Mouse (Mus musculus) T-helper 17 cell (primary cell): Measurements from ENCODE around the gene Cmc1.
"Not testable (repeated sequence)": the region's sequence is repeated elsewhere in the genome, so short reads cannot be mapped to it uniquely, and the experiment has no call there.

Experiments used
- in situ Hi-C, 2 experiments: fragments of 300-600 bp; cut with MboI, MseI; formaldehyde crosslinking; loops; 1 replicate in 1 of 2; 2 replicates in 1 of 2; pipeline ENCODE4 v1.15.1; 2025; ENCODE audit warnings: high pct_unique_total_duplicates in 2 of 2

Gene Cmc1

GRCm38 (mm10) chr9:118150429-118151220 is 648 bp upstream of the Cmc1 start:
- in situ Hi-C loops: no loop called here

DNA sequence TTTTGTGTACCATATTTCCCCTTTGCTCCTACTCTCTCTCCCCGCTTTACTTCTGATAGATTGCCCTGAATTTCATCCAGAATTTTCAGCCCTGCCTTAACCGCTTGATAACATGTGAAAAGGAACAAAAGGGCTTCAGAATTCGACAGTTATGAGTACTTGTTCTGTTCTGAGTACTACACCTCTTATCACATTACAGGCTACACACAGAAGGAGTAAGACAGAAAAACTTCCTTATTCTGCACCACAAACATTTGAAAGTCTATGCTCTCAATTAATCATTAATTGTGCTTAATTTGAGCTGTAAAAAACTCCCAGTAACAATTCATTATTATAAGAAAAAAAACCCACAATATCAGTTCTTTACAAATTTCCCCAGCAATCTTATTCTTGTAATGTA is 9.6 kb downstream of the Cmc1 start:
- in situ Hi-C loops: not testable (repeated sequence)

GRCm38 (mm10) chr9:118110360-118110710 is 39.6 kb downstream of the Cmc1 start:
- in situ Hi-C loops: no loop called here

GRCm38 (mm10) chr9:118109697-118110359 is 40.1 kb downstream of the Cmc1 start:
- in situ Hi-C loops: loop anchor here in 1 of 2 experiments (10.0 kb wide), 1 partner anchor 255 kb away; no protein-coding TSS in a partner anchor

DNA sequence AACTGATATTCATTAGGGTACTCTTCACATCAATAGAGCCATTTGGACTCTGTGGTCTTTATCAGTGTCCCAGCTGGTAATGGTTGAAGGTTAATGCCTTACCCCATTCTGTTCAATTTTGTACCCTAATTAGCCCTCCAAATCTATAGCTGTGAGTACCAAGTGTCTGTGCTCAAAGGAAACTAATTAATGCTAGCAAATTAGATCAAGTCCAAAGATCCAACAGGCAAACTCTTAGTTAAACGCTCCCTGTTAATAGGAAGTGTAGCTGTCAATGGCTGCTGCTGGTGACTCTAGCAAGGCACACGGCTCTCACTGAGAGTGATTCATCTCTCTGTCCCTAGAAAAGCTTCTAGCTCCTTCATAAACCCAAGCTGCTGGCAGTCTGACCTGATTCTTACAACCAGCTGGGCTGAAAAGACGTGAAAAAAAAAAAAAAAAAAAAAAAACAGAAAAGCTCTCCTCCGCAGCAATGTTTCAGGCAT is 41.4 kb downstream of the Cmc1 start:
- in situ Hi-C loops: loop anchor here in 1 of 2 experiments (10.0 kb wide), 1 partner anchor 256 kb away; no protein-coding TSS in a partner anchor

DNA sequence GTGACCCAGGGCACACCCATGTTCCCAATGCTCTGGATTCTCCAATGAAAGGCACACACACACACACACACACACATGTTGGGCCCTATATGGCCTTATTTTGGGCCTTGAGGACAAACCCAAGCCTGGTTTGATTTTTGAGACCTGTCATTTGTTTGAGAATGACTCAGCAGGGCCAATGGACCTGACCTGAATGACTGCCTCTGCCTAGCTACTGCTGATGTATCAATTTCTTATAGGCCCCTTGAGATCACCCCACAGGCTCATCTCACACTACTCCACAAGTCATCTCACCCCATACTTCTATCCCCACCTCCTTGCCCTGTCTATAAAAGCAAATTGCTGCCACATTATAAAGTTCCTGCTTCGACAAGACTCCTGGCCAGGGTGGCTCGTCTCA is 48.2 kb downstream of the Cmc1 start:
- in situ Hi-C loops: loop anchor here in 1 of 2 experiments (10.0 kb wide), 1 partner anchor 263 kb away; no protein-coding TSS in a partner anchor

DNA sequence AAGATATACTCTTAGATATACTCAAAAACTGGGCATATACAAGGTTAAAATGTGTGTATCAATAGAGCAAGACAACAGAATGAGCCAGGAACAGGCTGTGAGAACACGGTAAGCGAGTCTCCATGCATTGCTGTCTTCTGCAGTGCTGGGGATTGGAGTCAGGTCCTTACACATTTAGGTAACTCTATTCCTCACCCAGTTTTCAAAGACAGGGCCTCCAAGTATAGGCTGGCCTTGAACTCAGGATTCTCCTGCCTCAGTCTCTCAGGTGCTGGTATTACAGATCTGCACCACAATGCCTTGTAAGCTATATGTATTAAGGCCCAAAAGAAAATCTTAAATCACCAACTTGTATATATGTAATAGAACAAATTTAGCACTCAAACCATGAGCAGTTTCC is 49.5 kb downstream of the Cmc1 start:
- in situ Hi-C loops: loop anchor here in 1 of 2 experiments (10.0 kb wide), 1 partner anchor 264 kb away; no protein-coding TSS in a partner anchor

DNA sequence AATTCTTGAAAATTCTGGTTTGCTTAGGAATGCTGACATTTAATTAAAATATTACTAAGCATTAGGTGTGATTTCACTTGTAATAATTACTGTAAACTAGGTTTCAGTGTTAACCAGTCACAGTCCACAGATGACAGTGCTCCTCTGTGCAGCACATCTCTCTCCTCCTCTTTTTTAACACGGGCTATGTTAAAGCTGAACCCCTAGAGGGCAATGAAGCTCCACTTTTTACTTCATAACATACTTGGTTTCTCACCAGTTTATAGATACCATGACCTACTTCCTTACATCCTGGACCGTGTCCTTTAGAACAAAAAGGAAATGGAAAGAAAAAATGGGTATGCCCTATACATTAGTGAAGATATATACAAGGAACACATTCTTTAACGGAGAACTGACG is 50.6 kb downstream of the Cmc1 start:
- in situ Hi-C loops: loop anchor here (5.0 kb wide), 1 partner anchor 393 kb away; no protein-coding TSS in a partner anchor

DNA sequence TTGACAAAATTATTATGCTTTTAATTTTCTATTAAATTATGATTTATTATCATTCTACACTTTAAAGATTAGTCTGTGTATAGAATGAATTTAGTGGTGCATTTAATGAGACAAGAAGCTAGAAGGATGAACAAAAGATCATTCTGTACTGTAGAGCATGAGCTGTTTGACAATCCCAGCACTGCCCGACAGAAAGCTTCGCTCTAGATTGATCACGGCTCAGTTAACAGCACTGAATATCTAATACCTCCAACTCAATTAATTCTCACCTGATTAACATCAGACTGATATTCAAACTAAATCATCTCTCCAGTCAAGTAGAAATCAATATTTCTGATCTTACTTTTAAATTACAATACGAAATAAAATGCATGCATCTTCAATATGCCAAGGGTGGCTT is 66.1 kb downstream of the Cmc1 start:
- in situ Hi-C loops: no loop called here

- in situ Hi-C loops: no loop called here
These were observed 67.2 kb downstream of the Cmc1 start for GRCm38 (mm10) chr9:118082575-118083431.

DNA sequence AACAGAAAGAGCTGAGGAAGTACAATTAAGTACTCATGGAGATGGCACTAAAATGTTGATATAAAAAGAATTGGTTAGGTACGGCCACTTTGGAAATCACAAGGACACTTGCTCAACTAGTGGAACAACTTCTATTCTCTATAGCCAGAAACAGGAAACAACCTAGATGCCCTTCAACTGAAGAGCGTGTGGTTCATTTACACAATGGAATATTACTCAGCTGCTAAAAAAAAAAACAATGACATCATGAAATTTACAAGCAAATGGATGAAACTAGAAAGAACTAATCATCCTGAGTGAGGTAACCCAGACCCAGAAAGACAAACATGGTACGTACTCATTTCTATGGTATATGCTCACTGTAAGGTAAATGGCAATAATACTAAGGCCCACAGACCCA is 76.6 kb downstream of the Cmc1 start:
- in situ Hi-C loops: no loop called here

DNA sequence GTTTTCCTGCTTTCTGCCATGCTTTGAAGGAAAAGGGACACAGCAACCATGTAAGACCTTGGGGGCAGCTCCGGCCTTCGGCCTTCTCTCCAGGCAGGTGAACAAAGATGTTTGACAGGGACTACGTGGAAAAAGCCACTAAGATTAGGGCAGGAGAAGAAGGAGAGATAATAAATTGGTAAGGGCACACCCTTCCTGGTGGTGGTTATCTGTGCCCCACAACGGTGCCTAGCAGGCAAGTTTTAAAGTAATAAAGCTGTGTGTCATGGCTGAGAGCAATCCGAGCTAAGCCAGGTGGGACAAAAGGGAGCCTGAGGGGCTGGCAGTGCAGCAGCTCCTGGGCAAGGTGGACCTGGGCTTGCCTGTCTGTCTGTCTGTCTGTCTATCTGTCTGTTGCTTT is 77.9 kb downstream of the Cmc1 start:
- in situ Hi-C loops: no loop called here

- in situ Hi-C loops: no loop called here
These were observed 78.6 kb downstream of the Cmc1 start for GRCm38 (mm10) chr9:118071337-118071736.

DNA sequence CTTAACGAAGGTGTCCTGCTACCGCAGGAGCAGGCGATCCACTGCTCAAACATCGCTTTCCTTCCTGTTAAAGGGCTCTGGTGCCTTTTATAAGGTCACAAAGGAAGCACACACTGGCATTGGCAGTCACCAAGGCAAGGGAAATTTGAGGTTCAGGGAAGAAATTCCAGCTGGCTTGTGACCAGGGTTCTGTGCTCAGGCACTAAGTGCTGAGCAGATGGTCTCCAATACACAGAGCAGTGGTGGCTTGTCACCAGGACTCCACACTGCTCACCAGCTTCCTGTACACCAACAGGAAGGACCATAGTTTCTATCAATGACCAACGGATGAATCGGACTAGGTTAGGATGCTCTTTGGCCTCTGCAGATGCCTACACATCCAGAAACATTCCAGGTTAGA is 79.5 kb downstream of the Cmc1 start:
- in situ Hi-C loops: no loop called here

DNA sequence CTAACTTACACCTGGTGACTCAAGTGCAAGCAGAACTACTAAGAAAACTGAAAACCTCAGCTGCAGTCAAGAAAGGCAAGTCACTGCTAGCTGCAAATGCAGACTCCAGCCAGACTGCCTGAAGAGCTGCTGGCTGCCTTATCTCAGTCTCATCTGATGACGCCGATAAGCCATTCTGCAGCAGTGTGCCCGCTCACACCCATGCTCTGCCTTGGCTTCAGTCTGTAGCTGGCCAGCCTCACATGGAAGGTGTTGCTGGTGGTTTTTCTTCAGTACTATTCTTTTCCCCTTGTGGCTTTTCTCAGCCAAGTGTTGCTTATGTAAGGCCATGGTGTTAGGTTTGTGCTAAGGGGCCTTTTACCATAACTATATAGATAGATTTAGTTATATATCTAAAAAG is 90.9 kb downstream of the Cmc1 start:
- in situ Hi-C loops: no loop called here

- in situ Hi-C loops: loop anchor here in 1 of 2 experiments (5.0 kb wide), 1 partner anchor 104 kb away; no protein-coding TSS in a partner anchor
These were observed 96.7 kb downstream of the Cmc1 start for GRCm38 (mm10) chr9:118053286-118053685.

DNA sequence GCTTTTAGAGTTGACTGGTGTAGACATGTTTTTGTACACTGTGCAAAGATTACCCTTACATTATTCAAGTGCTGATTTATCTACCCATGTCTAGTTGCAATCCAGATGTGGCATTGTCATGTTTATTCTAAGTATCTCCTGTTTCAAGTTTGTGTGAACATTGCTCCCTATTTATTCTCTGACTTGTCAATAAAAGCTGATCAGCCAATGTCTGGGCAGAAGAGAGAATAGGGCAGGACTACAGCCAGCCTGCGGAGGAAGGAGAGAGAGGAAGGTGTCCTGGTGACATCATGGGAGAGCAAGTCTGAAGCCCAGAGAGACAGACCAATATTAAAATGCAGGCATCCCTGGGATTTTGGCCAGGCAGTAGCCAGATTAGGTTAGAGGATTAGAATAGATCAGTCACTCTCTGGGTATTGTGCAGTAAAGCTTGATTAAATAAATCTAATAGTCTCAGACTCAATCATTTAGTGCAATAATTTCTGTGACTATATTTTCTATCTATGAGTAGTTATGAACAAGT is 104.9 kb downstream of the Cmc1 start:
- in situ Hi-C loops: loop anchor here in 1 of 2 experiments (25.0 kb wide), 1 partner anchor 1892 kb away; the partner anchor contains the start of genes Gorasp1 and Ttc21a

- in situ Hi-C loops: loop anchor here (5.0 to 25.0 kb wide), 3 partner anchors 114 to 1894 kb away; partner anchors contain the start of genes Gorasp1 (in 1 of the 2) and Ttc21a (in 1 of the 2)
These were observed 106.4 kb downstream of the Cmc1 start for GRCm38 (mm10) chr9:118043581-118043980.

GRCm38 (mm10) chr9:118042738-118043137 is 107.2 kb downstream of the Cmc1 start:
- in situ Hi-C loops: loop anchor here (5.0 to 25.0 kb wide), 3 partner anchors 115 to 1895 kb away; partner anchors contain the start of genes Gorasp1 (in 1 of the 2) and Ttc21a (in 1 of the 2)

DNA sequence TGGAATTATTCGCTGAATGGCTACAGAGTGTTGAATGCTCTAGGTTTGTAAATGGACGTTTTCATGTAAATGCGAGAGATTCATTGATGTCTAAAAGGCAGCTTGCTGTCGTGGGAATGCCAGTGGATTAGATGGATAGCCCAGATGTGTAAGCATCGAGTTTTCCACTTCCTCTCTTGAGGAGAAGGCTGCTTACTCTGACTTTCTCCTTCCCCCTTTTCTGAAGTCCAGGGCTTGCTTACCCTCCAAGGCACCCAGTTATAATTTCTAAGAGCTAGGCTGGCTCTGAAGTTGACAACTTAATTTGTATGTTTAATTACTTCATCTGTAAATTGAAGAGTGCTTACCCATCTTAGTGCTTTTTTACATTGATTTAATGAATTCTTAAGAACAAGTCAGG is 108.3 kb downstream of the Cmc1 start:
- in situ Hi-C loops: loop anchor here (5.0 to 25.0 kb wide), 3 partner anchors 116 to 1896 kb away; partner anchors contain the start of genes Gorasp1 (in 1 of the 2) and Ttc21a (in 1 of the 2)

DNA sequence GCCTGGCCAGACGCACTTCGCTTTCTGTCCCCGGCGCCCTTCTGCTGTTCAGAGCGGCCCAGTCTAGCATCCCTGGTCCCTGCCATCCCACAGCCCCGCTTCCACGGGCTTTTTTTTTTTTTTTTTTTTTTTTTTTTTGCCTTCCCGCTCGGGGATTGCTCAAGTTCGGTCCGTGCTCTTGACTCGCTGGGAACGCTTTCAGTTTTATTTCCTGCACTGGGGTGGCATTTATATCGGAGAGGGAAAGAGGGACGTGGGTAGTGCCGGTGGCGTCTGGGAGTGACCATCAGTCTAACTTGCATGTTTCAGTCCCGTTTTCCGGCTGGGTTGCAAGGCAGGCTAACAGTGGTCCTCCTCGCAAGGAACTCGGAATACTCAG is 109.0 kb downstream of the Cmc1 start:
- in situ Hi-C loops: loop anchor here (5.0 to 25.0 kb wide), 3 partner anchors 116 to 1896 kb away; partner anchors contain the start of genes Gorasp1 (in 1 of the 2) and Ttc21a (in 1 of the 2)
